Mouse (Mus musculus) embryonic fibroblast, embryonic 13.5 days (primary cell): Measurements from ENCODE around the gene Ovgp1. TPM values are rescaled to one million over a fixed set of nuclear protein-coding genes. Genes with fewer than 3 reads are reported as not detected.
"Not testable (repeated sequence)": the region's sequence is repeated elsewhere in the genome, so short reads cannot be mapped to it uniquely, and the experiment has no call there.

Experiments used
- H3K27ac ChIP-seq: 2 replicates; pipeline ENCODE4 v1.5.1; 2012; ENCODE audit warnings: low read length, control low read depth, inconsistent platforms; ENCODE audit not compliant: insufficient read depth
- H3K4me1 ChIP-seq: 2 replicates; pipeline ENCODE4 v1.6.1; 2011; ENCODE audit warnings: low read length; ENCODE audit not compliant: control insufficient read depth, insufficient read depth
- H3K4me3 ChIP-seq: 2 replicates; pipeline ENCODE4 v1.5.1; 2011; ENCODE audit warnings: mild to moderate bottlenecking, control low read depth, low read length; ENCODE audit not compliant: insufficient read depth
- CTCF ChIP-seq: IDR thresholded peaks from 2 replicates; pipeline ENCODE4 v1.5.1; 2011; ENCODE audit warnings: mild to moderate bottlenecking, control low read depth, low read length, moderate library complexity, borderline replicate concordance; ENCODE audit not compliant: insufficient read depth
- POLR2A ChIP-seq: IDR thresholded peaks from 2 replicates; pipeline ENCODE4 v1.6.1; 2011; ENCODE audit warnings: low read depth, mild to moderate bottlenecking, control low read depth, low read length, moderate library complexity
- polyA plus RNA-seq: library from polyadenylated mRNA; stranded (reverse); fragments of >200 nt; gene quantifications from 2 replicates; pipeline ENCODE4 v1.2.4, GENCODE M21; 2011; ENCODE audit warnings: low read depth; ENCODE audit not compliant: missing spikeins, insufficient read length

Ovgp1 gene
- polyA plus RNA-seq, 1 experiment = 0.76 TPM

DNA sequence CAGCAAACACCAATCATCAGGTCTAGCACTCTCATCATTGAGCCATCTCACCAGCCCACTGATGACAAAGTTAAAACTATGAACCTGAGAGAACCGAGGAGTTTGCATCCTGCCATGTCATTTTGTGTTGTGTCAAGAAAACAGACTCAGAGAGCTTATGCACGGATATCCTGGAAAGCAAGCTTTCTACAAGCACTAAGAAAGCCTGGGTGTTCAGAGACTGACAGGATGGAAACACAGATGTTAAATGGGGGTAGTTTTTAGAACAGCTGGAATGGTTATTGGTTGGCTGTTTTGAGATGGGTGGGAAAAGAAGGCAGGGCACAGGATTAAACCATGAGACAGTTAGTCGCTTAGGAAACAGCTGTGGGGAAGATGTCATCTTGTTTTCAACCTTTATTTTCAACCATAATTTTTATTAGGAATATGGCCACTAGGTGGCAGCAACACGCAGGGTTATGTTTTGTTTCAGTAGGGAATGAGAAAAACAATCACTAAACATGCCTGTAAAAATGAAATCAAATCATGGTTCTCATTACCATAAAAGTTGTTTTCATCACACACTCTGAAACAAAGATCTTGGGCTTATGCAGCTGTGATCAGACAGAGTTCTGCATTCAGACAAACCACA lies 18.3 kb downstream of the Ovgp1 start:
- no peak overlapping the region for H3K4me3 ChIP-seq
- no peak for TF ChIP-seq CTCF
- no peak for TF ChIP-seq POLR2A

DNA sequence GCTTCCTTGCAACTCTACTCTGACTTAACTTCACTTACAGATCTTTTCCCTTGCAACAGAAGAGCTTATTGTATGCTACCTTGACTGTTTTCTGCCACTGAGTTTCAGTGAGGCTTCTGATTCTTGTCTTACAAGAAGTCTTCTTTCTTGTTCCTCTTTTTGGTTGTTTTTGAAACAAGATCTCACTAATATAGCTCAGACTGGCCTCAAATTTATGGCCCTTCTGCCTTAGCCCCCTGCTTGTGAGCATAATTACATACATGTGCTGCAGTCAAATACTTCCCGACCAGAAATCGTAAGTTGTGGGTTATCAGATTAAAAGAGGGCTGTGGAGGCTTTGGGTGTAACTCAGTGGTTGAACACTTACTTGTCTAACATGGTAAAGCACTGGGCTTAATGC lies 21.2 kb downstream of the Ovgp1 start:
- Histone ChIP-seq H3K4me1 (no peaks in the 10 kb centered on the region), H3K4me3 (no peak overlapping the region), H3K27ac (no peak overlapping the region)
- TF ChIP-seq POLR2A (no peak), CTCF (no peak)

More for the DNA sequence above, 18.3 kb downstream of the Ovgp1 start:
- no peak overlapping the region for H3K27ac ChIP-seq
- no peaks in the 10 kb centered on the region for H3K4me1 ChIP-seq

DNA sequence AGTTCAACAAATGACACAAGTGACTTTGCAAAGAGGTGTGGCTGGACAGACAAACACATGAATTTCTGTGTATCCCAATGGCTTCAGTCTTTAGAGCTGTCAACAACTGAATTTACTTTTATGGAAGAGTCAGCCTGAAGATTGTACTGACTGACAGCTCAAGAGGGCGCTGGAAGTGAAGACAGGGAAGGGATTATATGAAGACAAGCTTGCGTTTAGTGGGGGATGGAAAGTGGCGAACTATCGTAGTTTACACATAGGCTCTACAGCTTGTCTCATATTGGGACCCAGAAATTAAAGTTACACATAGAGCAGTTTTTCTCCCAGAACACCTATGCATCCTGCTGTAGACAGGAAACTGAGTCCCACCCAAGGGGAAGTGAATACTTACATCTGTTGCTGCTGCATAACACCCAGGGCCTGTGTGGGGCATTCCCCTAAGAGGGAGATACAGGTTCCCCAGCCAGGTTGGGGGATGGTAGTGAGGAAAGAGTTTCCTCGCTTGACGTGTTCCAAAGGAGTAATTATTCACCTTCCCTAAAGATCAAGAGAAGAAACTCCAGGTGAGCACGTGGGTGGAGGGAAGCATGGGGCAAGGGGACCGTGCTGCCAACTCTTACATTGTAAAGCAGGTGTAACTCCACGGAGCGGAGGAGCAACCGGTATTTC lies 27.3 kb downstream of the Ovgp1 start:
- TF ChIP-seq CTCF (no peak), POLR2A (no peak)
- Histone ChIP-seq H3K27ac (no peak overlapping the region), H3K4me1 (no peaks in the 10 kb centered on the region), H3K4me3 (no peak overlapping the region)

DNA sequence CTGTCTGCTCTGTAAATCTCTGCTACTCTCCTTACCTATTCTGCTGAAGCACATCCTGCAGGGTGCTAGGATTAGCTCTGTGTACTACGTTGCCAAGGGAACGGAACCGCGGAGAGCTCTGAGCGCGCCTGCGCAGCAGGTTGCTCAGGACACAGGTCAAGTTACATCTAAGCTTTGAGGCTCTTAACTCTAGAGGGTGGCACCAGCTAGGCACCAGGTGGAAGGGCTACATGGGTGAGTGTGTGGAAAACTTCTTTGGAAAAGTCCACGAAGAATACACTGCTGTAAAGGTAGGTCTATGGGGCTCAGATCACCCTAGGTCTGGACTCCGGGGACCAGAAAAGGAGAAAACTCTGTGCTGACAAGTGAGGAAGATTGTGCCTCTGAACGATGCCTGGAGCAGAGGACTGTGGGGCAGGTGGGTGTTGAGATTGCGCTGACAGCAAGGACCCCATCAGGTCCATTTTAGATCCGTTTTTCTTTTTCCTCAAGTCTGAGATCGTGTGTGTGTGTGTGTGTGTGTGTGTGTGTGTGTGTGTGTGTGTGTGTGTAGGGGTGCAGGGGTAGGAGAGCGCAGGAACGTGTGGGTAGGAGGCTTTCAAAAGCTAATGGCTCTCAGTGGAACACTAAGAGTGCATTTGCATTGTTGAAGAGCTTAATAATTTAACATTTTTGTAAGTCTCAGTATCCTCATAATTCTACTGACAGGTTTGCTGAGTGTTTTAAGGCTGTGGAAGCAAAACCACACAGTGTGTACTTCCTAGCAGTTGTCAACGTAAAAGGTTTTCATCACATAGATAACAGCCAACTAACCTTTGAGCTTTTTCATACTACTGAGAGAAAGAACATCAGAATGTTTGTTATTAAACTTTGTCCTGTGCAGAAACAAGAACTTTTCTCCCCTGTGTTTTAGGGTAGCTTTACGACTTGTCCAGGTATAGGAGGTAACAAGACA lies 28.2 kb downstream of the Ovgp1 start:
- Histone ChIP-seq H3K4me1 (no peaks in the 10 kb centered on the region), H3K4me3 (no peak overlapping the region), H3K27ac (no peak overlapping the region)
- no peak for TF ChIP-seq POLR2A
- TF ChIP-seq CTCF = no peak

DNA sequence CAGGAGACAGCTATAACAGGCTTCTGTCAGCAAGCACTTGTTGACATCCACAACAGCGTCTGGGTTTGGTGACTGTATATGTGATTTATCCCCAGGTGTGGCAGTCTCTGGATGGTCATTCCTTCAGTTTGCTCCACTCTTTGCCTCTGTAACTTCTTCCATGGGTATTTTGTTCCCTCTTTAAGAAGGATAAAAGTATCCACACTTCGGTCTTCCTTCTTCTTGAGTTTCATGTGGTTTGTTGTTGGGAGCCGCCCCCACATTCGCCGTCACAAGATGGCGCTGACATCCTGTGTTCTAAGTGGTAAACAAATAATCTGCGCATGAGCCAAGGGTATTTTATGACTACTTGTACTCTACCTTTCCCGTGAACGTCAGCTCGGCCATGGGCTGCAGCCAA lies 29.8 kb downstream of the Ovgp1 start:
- H3K27ac ChIP-seq, H3K4me1 ChIP-seq, H3K4me3 ChIP-seq: not testable (repeated sequence)

DNA sequence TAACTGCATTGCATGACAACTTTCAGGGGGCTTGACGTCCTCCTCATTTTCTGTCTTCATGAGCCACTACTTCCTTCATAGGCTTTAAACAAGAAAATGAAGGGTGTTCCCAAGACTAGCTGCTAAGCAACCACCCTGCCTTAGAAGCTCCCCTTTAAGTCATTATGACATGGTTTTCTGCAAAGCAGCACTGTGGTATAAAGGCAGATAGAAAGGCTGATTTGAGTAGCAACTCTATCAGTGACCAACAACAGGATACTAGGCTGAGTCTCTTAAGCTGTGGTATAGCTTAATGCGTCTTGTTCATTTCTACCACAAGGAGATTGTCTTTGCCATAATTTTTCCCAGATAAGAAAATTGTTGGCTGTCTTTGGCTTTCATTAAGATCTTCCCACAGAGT lies 41.0 kb downstream of the Ovgp1 start, which contains the start of gene Pifo:
Gene Pifo, minus strand, starts transcription at position 101 of the 400 bp plus-strand sequence.
- no peak for TF ChIP-seq CTCF
- no peak for TF ChIP-seq POLR2A
- H3K4me1 ChIP-seq = no peaks in the 10 kb centered on the region
- no peak within 1 kb of the TSS for H3K4me3 ChIP-seq
- no peak within 1 kb of the TSS for H3K27ac ChIP-seq

DNA sequence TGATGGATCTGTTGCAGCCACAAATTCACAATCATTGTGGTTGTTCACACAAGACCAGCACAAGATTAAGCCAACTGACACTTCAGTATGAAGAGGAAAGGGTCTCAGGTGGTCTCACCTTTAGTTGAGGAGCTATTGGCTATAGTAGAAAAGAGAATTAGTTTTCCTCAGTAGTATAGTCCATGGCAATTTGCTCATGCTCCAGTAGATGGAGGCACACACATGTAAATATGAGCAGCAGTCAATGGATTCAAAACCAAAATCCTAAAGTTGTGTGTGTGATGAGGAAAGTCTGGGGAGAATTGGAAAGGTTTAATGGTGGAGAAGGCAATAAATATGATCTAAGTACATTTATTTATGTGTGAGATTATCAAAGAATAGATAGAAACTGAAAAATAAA lies 48.3 kb downstream of the Ovgp1 start:
- no peak overlapping the region for H3K27ac ChIP-seq
- TF ChIP-seq CTCF = no peak
- no peak for TF ChIP-seq POLR2A
- H3K4me3 ChIP-seq = no peak overlapping the region
- H3K4me1 ChIP-seq = no peaks in the 10 kb centered on the region

DNA sequence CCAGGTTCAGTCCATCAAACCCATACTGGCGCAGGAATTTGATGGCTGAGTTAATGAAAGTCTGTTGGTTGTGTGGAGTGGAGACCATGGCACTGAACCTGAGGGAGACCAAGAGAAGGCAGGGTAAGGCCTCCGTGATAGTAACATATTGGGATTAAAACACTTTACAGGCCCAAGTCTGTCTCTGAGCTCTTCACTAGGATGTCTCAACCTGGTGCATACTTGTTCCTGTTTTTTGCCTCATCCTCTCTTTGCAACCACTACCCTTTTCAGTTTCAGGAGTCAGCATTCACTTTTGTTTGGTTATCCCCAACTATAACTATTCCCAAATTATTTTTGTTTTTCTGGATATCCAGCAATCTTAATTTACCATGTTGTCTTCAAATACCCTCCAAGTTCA lies 50.6 kb downstream of the Ovgp1 start:
- Histone ChIP-seq H3K4me3 (no peak overlapping the region), H3K4me1 (no peaks in the 10 kb centered on the region), H3K27ac (no peak overlapping the region)
- TF ChIP-seq POLR2A (no peak), CTCF (no peak)

DNA sequence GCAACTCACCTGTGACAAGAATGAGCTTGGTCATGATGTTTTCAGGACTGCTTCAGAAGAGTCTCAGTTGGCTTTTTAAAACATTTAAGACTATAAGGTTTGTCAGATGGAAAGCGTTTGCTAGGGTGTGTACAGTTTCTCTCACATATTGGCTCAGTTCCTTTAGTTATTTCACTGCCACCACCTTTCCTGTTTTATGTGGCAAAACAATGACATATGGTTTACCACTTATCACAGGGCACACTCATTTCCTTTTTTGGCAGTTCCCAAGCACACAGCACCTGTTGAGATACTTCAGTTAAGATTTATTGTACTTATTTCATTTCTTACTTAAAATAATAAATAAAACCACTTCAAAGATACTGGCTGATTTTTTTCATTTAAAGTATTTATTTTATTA lies 59.3 kb downstream of the Ovgp1 start, which contains the start of gene Chil5:
Gene Chil5, minus strand, starts transcription at position 34 of the 400 bp plus-strand sequence.
- no peak for TF ChIP-seq POLR2A
- no peak for TF ChIP-seq CTCF
- no peaks in the 10 kb centered on the region for H3K4me1 ChIP-seq
- no peak within 1 kb of the TSS for H3K4me3 ChIP-seq
- no peak within 1 kb of the TSS for H3K27ac ChIP-seq

Other genes starting within 250 kb of the Ovgp1 start
- 132 and 150 TPM in 2 replicates for gene Rap1a, start 172.4 kb upstream of the Ovgp1 start, polyA plus RNA-seq
- gene Adora3, start 102.9 kb upstream of the Ovgp1 start, polyA plus RNA-seq = not detected in 2 replicates
- not detected in 2 replicates for gene Tmigd3, start 102.8 kb upstream of the Ovgp1 start, polyA plus RNA-seq
- not detected in 2 replicates for gene I830077J02Rik, start 41.0 kb upstream of the Ovgp1 start, polyA plus RNA-seq
- gene Wdr77, start 14.3 kb upstream of the Ovgp1 start, polyA plus RNA-seq = 60.4 and 63.9 TPM in 2 replicates
- gene Atp5f1, start 13.6 kb upstream of the Ovgp1 start, polyA plus RNA-seq = 415 and 483 TPM in 2 replicates
- gene Pifo, start 40.9 kb downstream of the Ovgp1 start, polyA plus RNA-seq = not detected in 2 replicates
- gene Chil5, start 59.1 kb downstream of the Ovgp1 start, polyA plus RNA-seq = not detected in 2 replicates
- not detected in 2 replicates for gene Chia1, start 139.5 kb downstream of the Ovgp1 start, polyA plus RNA-seq
- gene Chil3, start 193.9 kb downstream of the Ovgp1 start, polyA plus RNA-seq = not detected in 2 replicates
- gene Chil4, start 245.8 kb downstream of the Ovgp1 start, polyA plus RNA-seq = not detected in 2 replicates